Mouse (Mus musculus) kidney, adult 2 months (tissue): ENCODE results near the gene Sorbs1.

Source experiments
- CTCF ChIP-seq: fragments of 200-500 bp; conservative IDR thresholded peaks from 2 replicates; pipeline ENCODE4 v1.5.1; 2011; ENCODE audit warnings: low read depth, mild to moderate bottlenecking, control low read depth, low read length, moderate library complexity, mixed read lengths; ENCODE audit not compliant: insufficient read depth, insufficient read length
- POLR2A ChIP-seq: fragments of 200-500 bp; IDR thresholded peaks from one replicate; pipeline ENCODE4 v1.6.1; 2011; ENCODE audit warnings: low read depth, low read length, control low read depth

DNA sequence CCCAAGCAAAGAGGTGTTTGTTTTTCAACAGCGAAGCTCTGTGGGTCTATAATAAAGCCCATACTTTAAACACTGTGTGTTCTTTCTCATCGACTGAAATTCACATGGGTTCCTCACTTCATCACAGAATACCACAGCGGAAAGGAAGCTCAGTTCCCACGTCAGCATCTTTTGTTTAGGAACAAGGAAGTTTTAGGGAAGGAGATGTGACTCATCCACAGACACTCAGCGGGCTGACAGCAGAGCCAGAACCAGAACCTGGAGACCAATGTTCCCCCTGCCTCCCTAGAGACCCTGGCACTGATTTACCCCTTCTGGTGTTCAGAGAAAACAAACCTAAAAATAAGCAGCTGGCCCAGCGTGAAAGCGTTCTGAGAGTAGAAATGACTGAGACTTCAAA is 208.1 kb downstream of the Sorbs1 start:
- TF ChIP-seq CTCF (no peak), POLR2A (no peak)
